Mouse (Mus musculus) neural tube, embryonic 12.5 days (tissue): Measurements from ENCODE around the gene H1foo. TPM values are rescaled to one million over a fixed set of nuclear protein-coding genes. Genes with fewer than 3 reads are reported as not detected.
A peak's percentile ranks its signal among the peaks of the same experiment; 100 is the strongest.

Experiments used
- ATAC-seq: fragments of 200-750 bp; cut with Nextera tagmentation; 2 replicates; pipeline ENCODE4 v1.8.0; 2017; ENCODE audit warnings: low read depth, mild to moderate bottlenecking, moderate TSS enrichment, moderate library complexity; ENCODE audit not compliant: low FRiP score
- H3K27ac ChIP-seq: fragments of 300-500 bp; sonication (generic); 2 replicates; pipeline ENCODE4 v1.5.1; 2016
- H3K27me3 ChIP-seq: fragments of 300-500 bp; sonication (generic); replicated peaks from 2 replicates; pipeline ENCODE4 v1.6.1; 2016; ENCODE audit warnings: mild to moderate bottlenecking
- H3K36me3 ChIP-seq: fragments of 300-500 bp; sonication (generic); 2 replicates; pipeline ENCODE4 v1.6.1; 2016; ENCODE audit warnings: mild to moderate bottlenecking
- H3K4me1 ChIP-seq: fragments of 300-500 bp; sonication (generic); 2 replicates; pipeline ENCODE4 v1.6.1; 2016
- H3K4me2 ChIP-seq: fragments of 300-500 bp; sonication (generic); replicated peaks from 2 replicates; pipeline ENCODE4 v1.6.1; 2016; ENCODE audit warnings: mild to moderate bottlenecking
- H3K4me3 ChIP-seq: fragments of 300-500 bp; sonication (generic); 2 replicates; pipeline ENCODE4 v1.5.1; 2016
- H3K9ac ChIP-seq: fragments of 300-500 bp; sonication (generic); 2 replicates; pipeline ENCODE4 v1.6.1; 2016; ENCODE audit warnings: mild to moderate bottlenecking
- H3K9me3 ChIP-seq: fragments of 300-500 bp; sonication (generic); 2 replicates; pipeline ENCODE4 v1.6.1; 2016; ENCODE audit warnings: mild to moderate bottlenecking
- WGBS: fragments of 180-500 bp; shearing (Covaris S2); methylation state at CpG from one replicate; pipeline ENCODE4 v1.1.7; 2016; 5-methylcytosine and 5-hydroxymethylcytosine counted together
- polyA plus RNA-seq: library from polyadenylated mRNA; unstranded; fragments of >200 nt; fragmentation: Nextera tagmentation; extraction: Ambion mirVana; gene quantifications from 2 replicates; pipeline ENCODE4 v1.2.1, GENCODE M21; 2016

The H1foo gene
- polyA plus RNA-seq, 1 experiment from 2014 or later, result not detected

DNA sequence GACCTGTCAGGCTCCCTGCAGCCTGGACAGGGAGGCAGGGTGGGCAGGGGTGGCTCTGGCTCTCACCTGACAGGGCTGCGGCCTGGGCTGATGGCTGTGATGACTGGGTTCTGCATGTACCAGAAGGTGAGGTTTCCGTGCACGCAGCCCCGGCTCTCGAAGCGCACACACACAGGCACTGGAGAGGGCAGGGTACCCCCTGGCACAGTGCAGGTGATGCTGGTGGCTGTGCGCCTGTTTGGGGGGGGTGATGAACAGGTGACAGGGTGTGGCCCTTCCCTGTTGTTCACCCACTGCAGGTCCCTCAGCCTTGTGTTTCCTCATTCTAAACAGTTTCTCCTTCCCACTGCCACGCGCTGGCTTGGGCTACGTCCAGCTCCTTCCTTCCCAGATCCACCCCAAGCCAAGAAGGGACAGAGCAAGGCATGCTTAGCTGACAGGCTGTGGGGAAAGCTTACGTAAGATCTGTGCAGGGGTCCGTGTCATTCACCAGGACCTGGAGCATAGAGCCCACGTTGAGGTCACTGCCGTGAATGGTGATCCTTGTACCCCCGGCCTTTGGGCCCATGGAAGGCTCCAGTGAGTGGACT lies 22.6 kb downstream of the H1foo start:
- H3K27me3 ChIP-seq, result no peaks in the 10 kb centered on the region
- ATAC-seq, result no peak
- no peak overlapping the region for H3K27ac ChIP-seq
- H3K4me3 ChIP-seq, result no peak overlapping the region
- no peak overlapping the region for H3K4me2 ChIP-seq
- H3K36me3 ChIP-seq, result no peaks in the 10 kb centered on the region
- 93% methylated on average over 15 of the region's 15 CpGs for WGBS
- H3K9ac ChIP-seq, result no peak overlapping the region
- peaks cover 22% of the 10 kb centered on the region for H3K4me1 ChIP-seq
- H3K9me3 ChIP-seq, result no peaks in the 10 kb centered on the region

DNA sequence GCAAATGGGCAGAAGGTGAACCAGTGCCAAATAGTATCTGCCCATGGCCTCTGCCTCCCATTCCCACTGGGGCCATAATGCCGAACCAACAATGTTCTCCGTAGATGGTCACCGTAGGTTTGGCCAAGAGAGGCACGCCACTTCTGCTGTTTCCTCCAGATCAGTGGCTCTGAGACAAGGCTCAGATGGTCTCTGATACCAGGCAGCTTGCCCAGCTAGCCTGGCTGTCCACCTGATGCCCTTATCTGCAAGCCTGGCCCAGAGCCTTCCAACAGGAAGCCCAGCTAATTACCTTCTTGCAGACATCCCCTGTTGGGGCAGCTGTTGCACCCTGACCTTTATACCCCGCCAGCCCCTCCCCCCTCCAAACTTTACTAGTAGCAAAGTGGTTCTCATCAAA lies 23.3 kb downstream of the H1foo start:
- H3K27ac ChIP-seq, result no peak overlapping the region
- H3K4me1 ChIP-seq, result peaks cover 23% of the 10 kb centered on the region
- H3K36me3 ChIP-seq, result no peaks in the 10 kb centered on the region
- H3K27me3 ChIP-seq, result no peaks in the 10 kb centered on the region
- no peak for ATAC-seq
- H3K9ac ChIP-seq, result no peak overlapping the region
- H3K9me3 ChIP-seq, result no peaks in the 10 kb centered on the region
- no peak overlapping the region for H3K4me2 ChIP-seq
- WGBS, result 80% methylated on average over 5 of the region's 5 CpGs
- no peak overlapping the region for H3K4me3 ChIP-seq

DNA sequence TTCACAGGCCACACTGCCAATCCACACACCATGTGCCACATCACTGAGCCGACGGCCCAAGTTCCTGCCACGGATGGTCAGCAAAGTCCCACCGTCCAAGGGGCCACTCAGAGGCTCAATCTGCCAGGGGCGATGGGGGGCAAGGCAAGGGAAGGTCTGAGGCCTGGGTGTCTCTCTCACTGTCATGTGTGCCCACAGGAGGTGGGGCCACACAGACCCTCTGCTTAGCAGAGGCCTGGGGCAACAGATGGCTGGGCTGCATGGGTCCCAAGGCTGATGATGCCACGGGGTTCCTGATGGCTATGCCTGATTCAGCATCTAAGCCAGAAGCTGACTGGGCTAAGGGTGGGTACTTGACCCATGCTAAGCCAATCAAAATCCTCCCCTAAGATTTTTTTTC lies 24.0 kb downstream of the H1foo start:
- Histone ChIP-seq H3K4me1 (peaks cover 23% of the 10 kb centered on the region), H3K9me3 (no peaks in the 10 kb centered on the region), H3K4me2 (no peak overlapping the region), H3K4me3 (no peak overlapping the region), H3K27ac (no peak overlapping the region), H3K36me3 (no peaks in the 10 kb centered on the region), H3K9ac (no peak overlapping the region), H3K27me3 (no peaks in the 10 kb centered on the region)
- 0 out of 2 replicates have a peak, but pooled peaks have one; percentile 11 for ATAC-seq
- 78% methylated on average over 6 of the region's 6 CpGs for WGBS

DNA sequence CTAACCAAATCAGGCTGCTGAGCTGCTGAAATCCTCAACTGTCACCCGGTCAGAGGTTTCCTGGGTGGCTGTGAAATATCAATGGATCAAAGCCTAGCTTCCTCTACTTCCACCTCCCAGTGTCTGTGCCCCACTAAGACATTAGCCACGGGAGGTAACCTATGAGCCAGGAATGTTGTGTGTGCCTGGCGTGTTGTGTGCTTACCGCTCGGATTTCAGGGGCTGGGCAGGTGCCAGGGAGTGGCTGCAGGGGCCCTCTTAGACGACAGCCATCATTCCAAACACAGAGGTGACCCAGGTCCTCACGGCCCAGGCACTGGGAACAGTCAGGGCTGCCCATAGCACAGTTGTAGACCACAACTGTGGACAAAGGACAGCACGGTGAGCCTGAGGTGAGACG lies 24.4 kb downstream of the H1foo start:
- no peak for ATAC-seq
- Histone ChIP-seq H3K36me3 (no peaks in the 10 kb centered on the region), H3K9ac (no peak overlapping the region), H3K4me3 (no peak overlapping the region), H3K9me3 (no peaks in the 10 kb centered on the region), H3K4me2 (no peak overlapping the region), H3K27ac (no peak overlapping the region), H3K27me3 (no peaks in the 10 kb centered on the region), H3K4me1 (peaks cover 23% of the 10 kb centered on the region)
- 73% methylated on average over 9 of the region's 9 CpGs for WGBS

- 58% methylated on average over 6 of the region's 6 CpGs for WGBS
- no peak overlapping the region for H3K27ac ChIP-seq
- H3K9ac ChIP-seq, result no peak overlapping the region
- H3K4me2 ChIP-seq, result no peak overlapping the region
- no peak for ATAC-seq
- H3K4me3 ChIP-seq, result no peak overlapping the region
- peaks cover 23% of the 10 kb centered on the region for H3K4me1 ChIP-seq
- H3K27me3 ChIP-seq, result no peaks in the 10 kb centered on the region
- 0 out of 2 replicates have a peak, but pooled peaks cover 4% of the 10 kb centered on the region for H3K36me3 ChIP-seq
- no peaks in the 10 kb centered on the region for H3K9me3 ChIP-seq
These were observed 25.2 kb downstream of the H1foo start for GRCm38 (mm10) chr6:115969952-115970351.

DNA sequence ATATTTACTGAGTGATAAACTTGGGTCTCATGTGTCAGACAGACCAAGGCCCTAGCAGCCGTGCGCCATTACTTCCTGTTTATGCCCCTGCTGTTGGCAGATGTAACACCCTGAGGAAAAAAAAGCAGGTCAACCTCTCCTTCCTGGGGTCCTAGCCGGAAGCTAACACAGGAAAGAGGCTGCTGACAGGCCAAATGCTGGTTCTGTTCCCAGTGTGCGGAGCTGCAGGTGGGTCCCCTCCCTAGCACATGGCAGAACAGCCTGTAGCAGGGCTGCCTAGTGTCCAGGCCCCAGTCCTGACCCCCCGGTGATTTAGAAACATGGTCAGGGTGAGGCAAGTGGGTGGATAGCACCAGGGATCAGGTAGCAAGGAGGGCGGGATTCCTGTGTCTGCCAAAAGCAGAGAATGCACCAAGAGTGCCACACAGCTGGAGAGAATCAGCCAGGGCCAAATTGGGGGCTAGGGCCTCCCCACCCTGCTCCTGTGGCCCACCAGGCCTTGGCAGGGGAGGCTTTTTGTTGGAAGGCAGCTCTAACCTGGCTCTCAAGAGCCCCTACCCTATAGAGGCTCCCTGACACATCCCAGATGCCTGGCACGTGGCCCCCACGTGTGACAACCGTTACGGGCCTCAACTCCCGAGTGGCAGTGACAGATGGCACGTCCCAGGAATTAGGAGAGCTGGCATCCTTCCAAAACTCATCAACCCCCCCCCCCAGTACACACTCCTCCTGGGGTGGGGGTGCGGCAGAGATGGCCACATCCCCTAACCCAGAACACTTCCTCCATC lies 26.7 kb downstream of the H1foo start:
- Histone ChIP-seq H3K27ac (no peak overlapping the region), H3K9me3 (no peaks in the 10 kb centered on the region), H3K4me1 (peaks cover 23% of the 10 kb centered on the region), H3K27me3 (no peaks in the 10 kb centered on the region), H3K9ac (no peak overlapping the region), H3K4me2 (no peak overlapping the region), H3K36me3 (0 out of 2 replicates have a peak, but pooled peaks cover 4% of the 10 kb centered on the region), H3K4me3 (no peak overlapping the region)
- 58% methylated on average over 13 of the region's 13 CpGs for WGBS
- ATAC-seq, result no peak

GRCm38 (mm10) chr6:115972083-115972764 lies 27.5 kb downstream of the H1foo start:
- ATAC-seq, result no peak
- no peaks in the 10 kb centered on the region for H3K9me3 ChIP-seq
- no peaks in the 10 kb centered on the region for H3K27me3 ChIP-seq
- WGBS, result 83% methylated on average over 7 of the region's 7 CpGs
- peaks cover 23% of the 10 kb centered on the region for H3K4me1 ChIP-seq
- no peak overlapping the region for H3K27ac ChIP-seq
- no peak overlapping the region for H3K9ac ChIP-seq
- H3K4me3 ChIP-seq, result no peak overlapping the region
- H3K4me2 ChIP-seq, result no peak overlapping the region
- 0 out of 2 replicates have a peak, but pooled peaks cover 4% of the 10 kb centered on the region for H3K36me3 ChIP-seq

GRCm38 (mm10) chr6:115973139-115973875 lies 28.6 kb downstream of the H1foo start:
- Histone ChIP-seq H3K9ac (no peak overlapping the region), H3K27me3 (no peaks in the 10 kb centered on the region), H3K4me3 (no peak overlapping the region), H3K4me2 (no peak overlapping the region), H3K4me1 (peaks cover 18% of the 10 kb centered on the region), H3K36me3 (0 out of 2 replicates have a peak, but pooled peaks cover 4% of the 10 kb centered on the region), H3K9me3 (no peaks in the 10 kb centered on the region), H3K27ac (no peak overlapping the region)
- ATAC-seq, result no peak
- 88% methylated on average over 15 of the region's 15 CpGs for WGBS

GRCm38 (mm10) chr6:115973881-115974662 lies 29.3 kb downstream of the H1foo start:
- Histone ChIP-seq H3K27ac (no peak overlapping the region), H3K27me3 (no peaks in the 10 kb centered on the region), H3K9ac (no peak overlapping the region), H3K4me2 (no peak overlapping the region), H3K4me1 (peaks cover 13% of the 10 kb centered on the region), H3K9me3 (no peaks in the 10 kb centered on the region), H3K36me3 (0 out of 2 replicates have a peak, but pooled peaks cover 4% of the 10 kb centered on the region), H3K4me3 (no peak overlapping the region)
- no peak for ATAC-seq
- WGBS, result 84% methylated on average over 16 of the region's 16 CpGs

GRCm38 (mm10) chr6:115975606-115976005 lies 30.9 kb downstream of the H1foo start:
- no peak overlapping the region for H3K27ac ChIP-seq
- 86% methylated on average over 8 of the region's 8 CpGs for WGBS
- no peak overlapping the region for H3K9ac ChIP-seq
- H3K4me2 ChIP-seq, result no peak overlapping the region
- no peak for ATAC-seq
- no peaks in the 10 kb centered on the region for H3K27me3 ChIP-seq
- H3K9me3 ChIP-seq, result no peaks in the 10 kb centered on the region
- H3K36me3 ChIP-seq, result 0 out of 2 replicates have a peak, but pooled peaks cover 4% of the 10 kb centered on the region
- H3K4me3 ChIP-seq, result no peak overlapping the region
- peaks cover 13% of the 10 kb centered on the region for H3K4me1 ChIP-seq

DNA sequence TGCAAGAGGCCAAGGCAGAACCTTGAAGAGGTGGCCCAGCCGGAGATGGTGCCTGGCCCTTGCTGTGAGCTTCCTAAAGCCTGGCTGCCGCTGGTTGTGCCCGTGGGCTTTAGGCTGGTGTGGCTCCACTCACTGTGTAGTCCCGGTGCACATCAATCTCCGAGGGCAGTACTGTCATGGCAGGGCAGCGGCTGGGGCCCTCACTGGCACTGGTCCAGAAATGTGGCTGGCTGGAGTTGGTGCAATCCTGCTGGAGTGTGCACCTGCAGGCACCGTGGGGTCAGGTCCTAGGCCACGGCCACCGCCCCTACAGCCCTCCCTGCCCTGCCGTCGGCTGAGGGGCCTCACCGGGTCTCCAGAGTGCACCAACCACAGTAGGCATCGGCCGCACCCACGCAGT lies 33.1 kb downstream of the H1foo start:
- no peaks in the 10 kb centered on the region for H3K9me3 ChIP-seq
- H3K36me3 ChIP-seq, result 0 out of 2 replicates have a peak, but pooled peaks cover 4% of the 10 kb centered on the region
- H3K27ac ChIP-seq, result no peak overlapping the region
- ATAC-seq, result no peak
- H3K9ac ChIP-seq, result no peak overlapping the region
- no peaks in the 10 kb centered on the region for H3K27me3 ChIP-seq
- no peak overlapping the region for H3K4me3 ChIP-seq
- WGBS, result 85% methylated on average over 15 of the region's 15 CpGs
- H3K4me1 ChIP-seq, result no peaks in the 10 kb centered on the region
- H3K4me2 ChIP-seq, result no peak overlapping the region
